Mouse (Mus musculus): ENCODE measurements at regions not wholly inside any gene's neighbourhood (a gene's known extent, or its start where the extent isn't known, plus 50 kb on each side); places are given as distances from the start of the nearest gene placed in this dataset.

DNA sequence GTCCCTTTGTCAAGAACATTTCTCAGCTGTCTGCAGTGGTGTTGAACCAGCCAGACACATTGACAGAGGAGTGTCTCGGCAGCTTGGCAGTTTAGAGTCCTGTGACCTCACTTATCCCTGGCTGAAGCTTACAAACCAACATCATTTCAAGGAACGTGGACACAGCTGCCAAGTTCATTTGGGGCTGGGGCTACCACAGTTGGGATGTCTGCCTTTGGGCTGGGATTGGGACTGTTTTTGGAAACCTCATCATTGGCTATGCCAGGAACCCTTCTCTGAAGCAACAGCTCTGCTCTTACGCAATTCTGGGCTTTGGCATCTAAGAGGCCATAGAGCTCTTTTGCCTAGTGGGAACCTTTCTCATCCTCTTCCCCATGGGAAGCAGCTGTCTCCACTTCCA, 200.4 kb downstream of the Gm15262 start:
- DNase-seq, result peak; percentile 15 to 43
- intact Hi-C loops (cut with DNase I), result no loop called here

GRCm38 (mm10) chrX:161511341-161511740, 205.5 kb upstream of the Rai2 start:
- DNase-seq, result no peak
- intact Hi-C loops (cut with DNase I), result loop anchor here (2.0 kb wide), 1 partner anchor 57 kb away; no protein-coding TSS in a partner anchor

DNA sequence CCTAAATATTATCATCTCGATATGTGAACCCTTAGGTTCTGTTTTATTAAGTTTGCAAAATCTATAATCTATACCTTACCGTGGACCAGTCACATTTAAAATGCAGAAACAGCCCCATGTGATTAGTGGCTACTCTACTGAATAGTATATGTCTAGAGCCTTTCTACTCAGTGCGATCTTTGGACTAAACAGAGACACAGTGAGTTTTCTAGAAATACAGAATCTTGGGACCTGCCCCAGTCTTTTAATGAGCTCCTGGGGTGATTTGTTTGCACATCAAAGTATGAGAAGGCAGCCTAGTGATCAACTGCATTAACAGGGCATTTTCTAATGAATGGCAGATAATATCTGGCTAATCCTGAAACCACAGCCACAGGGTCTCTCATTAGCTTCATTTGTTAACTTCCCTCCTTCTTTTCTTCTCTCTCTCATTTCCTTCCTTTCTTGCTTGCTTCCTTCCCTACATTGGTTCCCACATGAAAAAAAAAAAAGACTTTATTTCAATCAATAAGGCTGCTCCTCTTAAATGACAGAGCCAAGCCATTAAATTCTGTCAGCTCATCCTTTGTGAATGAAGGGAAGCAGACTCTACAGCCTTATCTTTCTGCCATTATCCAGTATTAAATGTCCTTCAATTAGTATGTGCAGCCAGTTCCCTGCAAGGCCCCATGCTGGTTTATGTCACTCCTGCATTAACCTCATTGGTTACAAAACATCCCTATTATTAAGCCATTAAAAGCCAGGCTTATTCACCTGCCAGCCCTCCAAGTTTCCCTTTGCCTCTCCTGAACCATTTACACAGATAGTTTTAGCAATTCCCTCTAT, 193.2 kb upstream of the Rai2 start:
- no peak for DNase-seq

DNA sequence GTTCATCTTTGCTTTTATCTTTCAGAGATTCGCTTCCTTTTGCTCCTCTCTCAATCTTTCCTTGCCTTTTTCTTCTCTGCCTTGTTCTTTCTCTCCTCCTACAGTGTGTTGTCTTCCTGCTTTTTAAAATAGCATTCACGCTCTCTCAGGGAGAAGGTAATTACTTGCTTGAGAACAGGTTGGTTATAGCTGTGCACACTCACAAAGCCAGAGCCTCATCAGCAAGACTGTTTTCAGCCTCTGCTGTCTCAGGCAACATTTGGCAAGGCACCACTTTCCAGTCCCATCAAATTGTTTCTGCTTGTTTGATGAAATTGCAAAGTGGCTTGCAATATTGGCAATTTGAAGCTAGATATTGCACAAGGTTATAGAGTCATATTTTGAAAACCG, 192.6 kb upstream of the Rai2 start:
- no peak for DNase-seq
- intact Hi-C loops (cut with DNase I), result no loop called here

More for the DNA sequence above, 193.2 kb upstream of the Rai2 start:
- intact Hi-C loops (cut with DNase I), result no loop called here

- intact Hi-C loops (cut with DNase I), result no loop called here
- no peak for DNase-seq
Measured at GRCm38 (mm10) chrX:161537290-161537689, 179.6 kb upstream of the Rai2 start.

DNA sequence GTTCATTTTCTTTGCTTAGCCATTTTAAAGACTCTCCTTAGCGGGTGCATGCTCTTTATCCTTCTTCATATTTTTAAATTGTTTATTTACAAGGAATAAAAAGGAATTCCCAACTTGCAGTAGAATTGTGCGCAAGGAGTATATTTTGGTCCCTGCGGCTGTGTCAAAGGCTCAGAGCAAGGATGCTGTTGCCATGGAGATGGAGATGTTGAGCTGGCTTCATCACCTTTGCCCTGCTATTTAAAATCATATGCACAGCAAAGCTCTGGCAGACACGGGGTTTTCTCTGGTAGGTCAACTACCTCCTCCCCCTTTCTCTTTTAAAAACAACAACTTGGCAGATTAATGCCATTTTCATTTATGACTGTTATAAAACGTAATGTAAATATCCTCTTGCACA, 160.0 kb upstream of the Rai2 start:
- DNase-seq, result no peak
- intact Hi-C loops (cut with DNase I), result no loop called here

DNA sequence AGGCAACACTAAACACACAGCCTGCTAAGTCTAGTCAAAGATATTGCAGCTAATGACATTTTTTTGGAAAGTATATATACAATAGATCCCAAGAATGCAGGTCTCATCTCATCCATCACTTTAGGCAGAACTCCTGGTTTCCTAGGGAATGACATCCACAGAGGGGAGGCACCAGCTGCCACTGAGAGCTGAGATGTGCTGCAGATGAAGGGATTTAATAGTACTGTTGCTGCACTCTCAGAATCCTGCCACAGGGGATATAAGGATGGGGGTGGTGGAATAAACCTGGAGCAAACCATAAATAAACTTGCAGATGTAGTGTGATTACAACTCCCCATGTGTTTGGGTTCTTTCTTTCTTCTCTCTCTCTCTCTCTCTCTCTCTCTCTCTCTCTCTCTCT, 158.4 kb upstream of the Rai2 start:
- intact Hi-C loops (cut with DNase I), result no loop called here
- no peak for DNase-seq

- intact Hi-C loops (cut with DNase I), result no loop called here
Measured at GRCm38 (mm10) chrX:161566435-161566834, 150.4 kb upstream of the Rai2 start.

GRCm38 (mm10) chrX:161582019-161582659, 134.7 kb upstream of the Rai2 start:
- intact Hi-C loops (cut with DNase I), result loop anchor here (5.0 to 10.0 kb wide), 2 partner anchors 113 to 205 kb away; no protein-coding TSS in a partner anchor
- DNase-seq, result no peak

More at GRCm38 (mm10) chrX:161566435-161566834, 150.4 kb upstream of the Rai2 start:
- DNase-seq, result no peak

DNA sequence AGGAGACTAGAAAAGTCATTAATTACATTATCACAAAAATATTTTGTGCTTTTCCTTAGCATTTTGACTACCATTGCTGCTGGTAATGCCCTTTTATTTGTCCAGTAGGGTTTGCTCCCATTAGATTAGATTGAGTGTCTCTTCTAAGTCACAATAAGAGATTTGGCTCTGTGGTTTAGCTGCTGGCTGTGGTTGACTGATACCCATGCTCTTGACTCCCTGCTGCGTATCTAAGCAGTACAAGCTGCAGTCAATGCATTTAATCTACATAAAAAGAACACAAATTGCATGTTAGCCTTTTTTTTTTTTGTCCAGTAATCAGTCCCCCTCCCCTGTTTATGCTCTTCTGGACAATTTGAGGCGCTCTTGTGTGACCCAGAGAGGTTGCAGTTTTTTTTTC, 133.0 kb upstream of the Rai2 start:
- intact Hi-C loops (cut with DNase I), result loop anchor here (5.0 to 10.0 kb wide), 2 partner anchors 111 to 203 kb away; no protein-coding TSS in a partner anchor
- no peak for DNase-seq

DNA sequence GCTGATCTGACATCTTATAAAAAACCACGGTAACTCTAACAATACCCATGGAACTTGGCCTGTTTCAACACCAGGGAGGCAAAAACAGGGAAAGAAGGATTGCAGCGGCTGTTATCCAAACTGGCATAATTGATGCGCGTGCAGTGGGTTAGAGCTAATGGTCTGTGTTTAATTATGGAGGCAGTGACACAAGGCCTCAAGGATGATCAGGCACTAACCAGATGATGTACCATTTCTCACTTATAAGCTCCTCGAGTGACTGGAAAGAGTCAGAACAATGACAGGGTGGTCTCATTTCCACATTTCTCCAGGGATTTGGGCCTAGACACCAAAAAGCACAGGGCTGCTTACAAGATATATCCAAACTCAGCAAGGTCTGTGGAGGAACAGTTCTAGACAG, 83.0 kb upstream of the Rai2 start:
- intact Hi-C loops (cut with DNase I), result no loop called here
- no peak for DNase-seq

DNA sequence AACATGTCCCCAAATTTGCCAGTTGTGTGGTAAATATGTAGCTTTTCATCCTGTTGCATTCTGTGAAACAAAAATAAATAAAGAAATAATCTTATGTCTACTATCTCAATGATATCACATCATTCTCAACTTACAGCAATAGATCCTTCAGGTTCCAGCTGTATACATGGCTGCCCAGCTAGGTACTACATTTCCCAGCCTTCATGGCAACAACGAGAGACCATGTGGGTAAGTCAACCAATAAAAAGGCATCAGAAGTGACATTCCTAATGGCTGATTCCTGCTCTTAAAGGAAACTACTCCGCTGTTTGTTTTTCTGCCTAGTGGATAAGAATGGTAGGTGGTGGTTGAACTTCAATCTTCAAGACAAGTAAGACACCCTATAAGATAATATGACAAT, 82.5 kb upstream of the Rai2 start:
- intact Hi-C loops (cut with DNase I), result no loop called here

DNA sequence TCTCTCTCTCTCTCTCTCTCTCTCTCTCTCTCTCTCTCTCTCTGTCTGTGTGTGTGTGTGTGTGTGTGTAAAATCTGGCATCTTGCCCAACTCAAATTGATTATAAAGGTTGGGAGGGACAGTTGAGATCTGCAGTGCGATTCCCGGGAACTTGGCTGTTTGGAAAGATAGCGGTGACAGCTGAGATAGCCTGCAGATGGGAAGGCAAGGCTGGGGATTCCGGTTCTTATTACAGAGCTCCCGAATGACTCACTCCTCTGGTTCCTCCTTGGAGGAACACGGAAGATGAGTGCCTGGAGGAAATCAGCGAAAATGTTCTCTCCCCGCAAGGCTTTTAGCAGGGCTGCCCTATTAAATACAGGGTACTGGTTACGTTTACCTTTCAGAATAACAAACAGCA, 81.2 kb upstream of the Rai2 start:
- no peak for DNase-seq
- intact Hi-C loops (cut with DNase I), result no loop called here

More for the DNA sequence above, 82.5 kb upstream of the Rai2 start:
- DNase-seq, result no peak

DNA sequence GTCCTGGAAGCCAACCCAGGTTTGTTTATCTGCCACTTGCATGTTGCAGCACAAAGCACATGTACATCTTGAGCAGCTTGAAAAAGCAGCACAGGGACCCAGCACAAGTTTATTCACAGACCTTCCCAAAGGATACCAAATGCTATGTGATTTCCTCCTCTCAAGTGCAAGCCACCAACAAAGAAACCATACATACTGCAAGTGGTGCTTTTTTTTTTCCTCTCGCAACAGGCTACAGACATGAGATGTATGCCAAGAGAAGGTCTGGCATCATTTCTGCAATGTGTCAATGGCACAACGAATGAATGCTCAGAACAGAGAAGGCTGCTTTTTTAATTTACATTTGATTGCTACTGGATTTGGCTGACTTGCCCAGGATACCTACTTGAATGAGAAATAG, 63.8 kb upstream of the Rai2 start:
- no peak for DNase-seq
- intact Hi-C loops (cut with DNase I), result no loop called here

DNA sequence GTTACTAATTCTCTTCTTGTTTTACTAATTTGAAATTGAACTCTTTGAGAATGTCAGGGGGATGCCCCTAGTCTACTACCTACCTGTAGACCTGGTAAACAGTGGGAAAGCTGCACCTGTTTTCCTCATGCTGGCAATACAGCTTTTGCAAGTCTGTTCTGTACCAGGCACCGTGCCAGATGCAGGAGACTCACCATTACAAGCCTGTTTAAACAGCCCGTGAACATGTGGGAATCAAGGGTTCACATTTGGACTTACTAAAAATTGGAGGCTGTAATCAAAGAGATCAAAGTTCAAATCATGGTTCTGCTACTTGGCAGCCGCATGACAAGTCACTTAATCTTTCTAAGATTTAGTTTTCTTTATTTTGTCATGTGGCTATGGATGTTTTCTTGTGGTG, 56.8 kb upstream of the Rai2 start:
- DNase-seq, result no peak
- intact Hi-C loops (cut with DNase I), result no loop called here

DNA sequence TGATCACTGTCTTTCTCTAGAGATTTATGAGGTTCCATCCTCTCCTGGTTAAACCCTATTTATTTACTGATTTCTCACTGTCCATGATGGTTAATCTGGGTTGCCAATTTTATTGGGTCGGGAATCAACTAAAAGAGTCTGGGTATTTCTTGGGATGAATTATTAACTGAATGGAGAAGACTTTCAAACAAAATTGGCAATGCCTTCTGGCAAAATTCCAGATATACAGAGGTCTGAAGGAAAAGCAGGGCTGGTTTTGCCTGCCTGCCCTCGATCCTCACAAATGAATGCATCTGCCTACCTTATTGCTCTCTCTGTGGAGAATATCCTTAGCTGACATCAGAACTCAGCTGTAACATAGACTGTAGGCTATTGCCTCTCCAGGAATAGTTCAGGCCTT, 54.9 kb upstream of the Rai2 start:
- intact Hi-C loops (cut with DNase I), result no loop called here

More for the DNA sequence above, 54.9 kb upstream of the Rai2 start:
- DNase-seq, result no peak

Data from gastrocnemius, postnatal 36 days (tissue).